Mouse (Mus musculus): Measurements from ENCODE around the gene Elmod2. TPM values are rescaled to one million over a fixed set of nuclear protein-coding genes. Genes with fewer than 3 reads are reported as not detected.

The Elmod2 gene
- total and polyA plus RNA-seq, 3 experiments: 6.6 to 9.8 (median 7.7) TPM

- Histone ChIP-seq H3K36me3 (replicated peaks in 1 of 2; ENCODE audit: control insufficient read depth in 1 of 2, insufficient read depth in 1 of 2, low read length in 1 of 2) (no peaks in the 10 kb centered on the region), H3K4me2 (ENCODE audit: insufficient read depth, low read depth, poor library complexity, severe bottlenecking) (no peak overlapping the region), H3K27ac (ENCODE audit: insufficient read depth, low read depth) (no peak overlapping the region), H3K9ac (ENCODE audit: insufficient read depth, low read depth) (no peak overlapping the region), H3K9me3 (replicated peaks; ENCODE audit: low read length) (no peaks in the 10 kb centered on the region), H3K4me1 (ENCODE audit: control insufficient read depth in 1 of 2, insufficient read depth in 2 of 2) (peaks cover 0 to 6% of the 10 kb centered on the region in 2 experiments; a peak in 2 of 4 replicates), H3K27me3 (replicated peaks) (no peaks in the 10 kb centered on the region), H3K4me3 (replicated peaks in 1 of 3; ENCODE audit: low read depth in 2 of 3, low read length in 2 of 3, poor library complexity in 1 of 3) (no peak overlapping the region), H3K79me2 (replicated peaks; ENCODE audit: control insufficient read depth, extremely low read depth, insufficient read depth, poor library complexity, severe bottlenecking) (no peaks in the 10 kb centered on the region)
- DNase-seq (ENCODE audit: extremely low read depth): no peak
- TF ChIP-seq SMC3 (IDR thresholded peaks at IDR 0.05; ENCODE audit: low read depth, low read length) (no peak), POLR2AphosphoS2 (IDR thresholded peaks at IDR 0.05; ENCODE audit: low read depth, low read length) (no peak)
- dilution Hi-C loops (cut with MboI; ENCODE audit: extremely low pct_ligation_motif_present, extremely low pct_unique_long_range_greater_than_20kb, low sequenced_read_pairs): no loop called here
- in situ Hi-C loops (cut with MboI; ENCODE audit: low pct_ligation_motif_present, low pct_unique_long_range_greater_than_20kb, low sequenced_read_pairs): no loop called here
Observed at GRCm38 (mm10) chr8:83278431-83278830, 53.9 kb downstream of the Elmod2 start.

GRCm38 (mm10) chr8:83274470-83274869 is 57.8 kb downstream of the Elmod2 start:
- no peaks in the 10 kb centered on the region for H3K9me3 ChIP-seq (replicated peaks; ENCODE audit: low read length)

GRCm38 (mm10) chr8:83272464-83272863 is 59.8 kb downstream of the Elmod2 start:
- in situ Hi-C loops (cut with MboI; ENCODE audit: low pct_ligation_motif_present, low pct_unique_long_range_greater_than_20kb, low sequenced_read_pairs): no loop called here
- Histone ChIP-seq H3K27me3 (replicated peaks) (no peaks in the 10 kb centered on the region), H3K9ac (ENCODE audit: insufficient read depth, low read depth) (no peak overlapping the region), H3K9me3 (replicated peaks; ENCODE audit: low read length) (no peaks in the 10 kb centered on the region), H3K4me1 (ENCODE audit: control insufficient read depth in 1 of 2, insufficient read depth in 2 of 2) (peaks cover 0 to 6% of the 10 kb centered on the region in 2 experiments; a peak in 2 of 4 replicates), H3K27ac (ENCODE audit: insufficient read depth, low read depth) (no peak overlapping the region), H3K4me2 (ENCODE audit: insufficient read depth, low read depth, poor library complexity, severe bottlenecking) (no peak overlapping the region), H3K79me2 (replicated peaks; ENCODE audit: control insufficient read depth, extremely low read depth, insufficient read depth, poor library complexity, severe bottlenecking) (no peaks in the 10 kb centered on the region), H3K36me3 (replicated peaks in 1 of 2; ENCODE audit: control insufficient read depth in 1 of 2, insufficient read depth in 1 of 2, low read length in 1 of 2) (peaks cover 4 to 13% of the 10 kb centered on the region in 2 experiments), H3K4me3 (replicated peaks in 1 of 3; ENCODE audit: low read depth in 2 of 3, low read length in 2 of 3, poor library complexity in 1 of 3) (no peak overlapping the region)
- dilution Hi-C loops (cut with MboI; ENCODE audit: extremely low pct_ligation_motif_present, extremely low pct_unique_long_range_greater_than_20kb, low sequenced_read_pairs): no loop called here
- no peak for DNase-seq (ENCODE audit: extremely low read depth)
- TF ChIP-seq ZNF384 (IDR thresholded peaks at IDR 0.05; ENCODE audit: low read depth, low read length) (no peak), MYC (IDR thresholded peaks at IDR 0.05; ENCODE audit: low read depth, low read length) (no peak), MEF2A (IDR thresholded peaks at IDR 0.05; ENCODE audit: borderline replicate concordance, low read depth, low read length) (no peak), UBTF (IDR thresholded peaks at IDR 0.05; ENCODE audit: low read depth, low read length) (no peak), GABPA (IDR thresholded peaks at IDR 0.05; ENCODE audit: insufficient replicate concordance, low read depth, low read length) (no peak), E2F4 (IDR thresholded peaks at IDR 0.05; ENCODE audit: insufficient replicate concordance, low read depth, low read length) (no peak), RCOR1 (conservative IDR thresholded peaks at IDR 0.05; ENCODE audit: low read depth, low read length) (no peak), ETS1 (conservative IDR thresholded peaks at IDR 0.05; ENCODE audit: low read depth, low read length) (no peak)

More at GRCm38 (mm10) chr8:83274470-83274869, 57.8 kb downstream of the Elmod2 start:
- DNase-seq (ENCODE audit: extremely low read depth): no peak
- Histone ChIP-seq H3K4me1 (ENCODE audit: control insufficient read depth in 1 of 2, insufficient read depth in 2 of 2) (peaks cover 0 to 6% of the 10 kb centered on the region in 2 experiments; a peak in 2 of 4 replicates), H3K4me2 (ENCODE audit: insufficient read depth, low read depth, poor library complexity, severe bottlenecking) (no peak overlapping the region), H3K4me3 (replicated peaks in 1 of 3; ENCODE audit: low read depth in 2 of 3, low read length in 2 of 3, poor library complexity in 1 of 3) (no peak overlapping the region), H3K79me2 (replicated peaks; ENCODE audit: control insufficient read depth, extremely low read depth, insufficient read depth, poor library complexity, severe bottlenecking) (no peaks in the 10 kb centered on the region), H3K27ac (ENCODE audit: insufficient read depth, low read depth) (no peak overlapping the region), H3K27me3 (replicated peaks) (no peaks in the 10 kb centered on the region), H3K9ac (ENCODE audit: insufficient read depth, low read depth) (no peak overlapping the region), H3K36me3 (replicated peaks in 1 of 2; ENCODE audit: control insufficient read depth in 1 of 2, insufficient read depth in 1 of 2, low read length in 1 of 2) (peaks cover 4 to 9% of the 10 kb centered on the region in 2 experiments)
- no peak for TF ChIP-seq NELFE (IDR thresholded peaks at IDR 0.05; ENCODE audit: low read depth, low read length)
- TF ChIP-seq RAD21 (IDR thresholded peaks at IDR 0.05; ENCODE audit: low read depth, low read length): no peak
- TF ChIP-seq TBP (conservative IDR thresholded peaks at IDR 0.05; ENCODE audit: low read depth, low read length): no peak
- TF ChIP-seq RCOR1 (conservative IDR thresholded peaks at IDR 0.05; ENCODE audit: low read depth, low read length): no peak
- TF ChIP-seq POLR2A (IDR thresholded peaks at IDR 0.05; ENCODE audit: low read depth, low read length): no peak
- no peak for TF ChIP-seq TCF12 (IDR thresholded peaks at IDR 0.05; ENCODE audit: low read depth, low read length)
- TF ChIP-seq EP300 (IDR thresholded peaks at IDR 0.05; ENCODE audit: low read length): no peak
- TF ChIP-seq ZMIZ1 (IDR thresholded peaks at IDR 0.05; ENCODE audit: low read depth, low read length): no peak
- no peak for TF ChIP-seq NRF1 (IDR thresholded peaks at IDR 0.05; ENCODE audit: low read depth, low read length)
- no peak for TF ChIP-seq GABPA (IDR thresholded peaks at IDR 0.05; ENCODE audit: insufficient replicate concordance, low read depth, low read length)
- no peak for TF ChIP-seq KAT2A (IDR thresholded peaks at IDR 0.05; ENCODE audit: insufficient replicate concordance, low read length)
- no peak for TF ChIP-seq SMC3 (IDR thresholded peaks at IDR 0.05; ENCODE audit: low read depth, low read length)
- TF ChIP-seq MAFK (IDR thresholded peaks at IDR 0.05; ENCODE audit: insufficient replicate concordance, low read length): no peak
- no peak for TF ChIP-seq JUND (conservative IDR thresholded peaks at IDR 0.05; ENCODE audit: low read depth, low read length)
- TF ChIP-seq IRF4 (IDR thresholded peaks at IDR 0.05; ENCODE audit: low read depth, low read length): no peak
- in situ Hi-C loops (cut with MboI; ENCODE audit: low pct_ligation_motif_present, low pct_unique_long_range_greater_than_20kb, low sequenced_read_pairs): no loop called here
- dilution Hi-C loops (cut with MboI; ENCODE audit: extremely low pct_ligation_motif_present, extremely low pct_unique_long_range_greater_than_20kb, low sequenced_read_pairs): no loop called here
